Mouse (Mus musculus): ENCODE measurements around the gene Ptbp3. TPM values are rescaled to one million over a fixed set of nuclear protein-coding genes. Genes with fewer than 3 reads are reported as not detected.

Gene Ptbp3
- polyA plus RNA-seq, 1 experiment from 2014 or later, result 46.4 TPM

DNA sequence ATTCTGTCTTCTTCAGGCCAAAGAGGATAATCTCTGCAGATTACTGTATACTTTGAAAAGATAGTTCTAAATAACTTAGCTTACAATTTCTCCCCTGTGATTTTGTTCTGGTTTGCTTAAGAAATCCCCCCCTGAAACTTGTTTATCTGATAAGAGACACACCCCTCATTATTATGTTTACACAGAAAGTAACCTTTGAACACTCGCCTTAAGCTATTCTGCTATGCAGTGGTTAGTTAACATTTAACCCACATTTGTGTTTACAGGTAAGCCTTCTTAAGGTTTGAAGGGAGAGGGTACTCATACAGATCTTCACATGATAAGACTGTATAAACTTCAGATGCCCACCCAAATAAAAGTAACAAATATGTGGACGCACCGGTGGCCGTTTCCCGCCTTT is 3.7 kb upstream of the Ptbp3 start:
- Histone ChIP-seq H3K36me3 (no peaks in the 10 kb centered on the region), H3K4me3 (no peak overlapping the region), H3K9ac (no peak overlapping the region), H3K27ac (ENCODE audit: poor library complexity, severe bottlenecking) (no peak overlapping the region), H3K4me2 (no peak overlapping the region), H3K9me3 (replicated peaks) (no peaks in the 10 kb centered on the region), H3K27me3 (replicated peaks) (no peaks in the 10 kb centered on the region), H3K4me1 (replicated peaks) (no peaks in the 10 kb centered on the region)
- 90% methylated on average over 5 of the region's 5 CpGs for WGBS
- ATAC-seq (ENCODE audit: insufficient number of reproducible peaks, low FRiP score), result no peak

DNA sequence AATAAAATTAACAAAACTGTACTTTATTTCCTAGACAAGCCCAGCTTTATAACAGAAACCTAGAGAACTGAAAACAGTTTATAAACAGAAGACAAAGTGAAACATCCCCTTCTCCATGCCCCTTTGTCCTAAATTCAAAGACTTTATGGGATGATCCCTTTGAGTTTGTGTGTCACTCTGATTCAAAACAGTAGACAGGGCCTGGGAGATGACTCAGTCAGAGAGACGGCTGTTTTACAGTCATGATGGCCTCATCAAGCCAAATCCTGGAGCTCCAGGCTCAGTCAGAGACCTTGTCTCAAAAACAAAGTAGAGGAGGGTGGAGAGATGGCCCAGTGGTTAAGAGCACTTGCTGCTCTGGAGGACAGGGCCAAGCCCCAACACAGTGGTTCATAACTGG is 2.7 kb upstream of the Ptbp3 start:
- Histone ChIP-seq H3K9me3 (replicated peaks) (no peaks in the 10 kb centered on the region), H3K36me3 (no peaks in the 10 kb centered on the region), H3K4me3 (no peak overlapping the region), H3K4me2 (no peak overlapping the region), H3K27me3 (replicated peaks) (no peaks in the 10 kb centered on the region), H3K9ac (no peak overlapping the region), H3K27ac (ENCODE audit: poor library complexity, severe bottlenecking) (no peak overlapping the region), H3K4me1 (replicated peaks) (peaks cover 6% of the 10 kb centered on the region)
- 87% methylated on average over 1 of the region's 1 CpGs for WGBS
- no peak for ATAC-seq (ENCODE audit: insufficient number of reproducible peaks, low FRiP score)

DNA sequence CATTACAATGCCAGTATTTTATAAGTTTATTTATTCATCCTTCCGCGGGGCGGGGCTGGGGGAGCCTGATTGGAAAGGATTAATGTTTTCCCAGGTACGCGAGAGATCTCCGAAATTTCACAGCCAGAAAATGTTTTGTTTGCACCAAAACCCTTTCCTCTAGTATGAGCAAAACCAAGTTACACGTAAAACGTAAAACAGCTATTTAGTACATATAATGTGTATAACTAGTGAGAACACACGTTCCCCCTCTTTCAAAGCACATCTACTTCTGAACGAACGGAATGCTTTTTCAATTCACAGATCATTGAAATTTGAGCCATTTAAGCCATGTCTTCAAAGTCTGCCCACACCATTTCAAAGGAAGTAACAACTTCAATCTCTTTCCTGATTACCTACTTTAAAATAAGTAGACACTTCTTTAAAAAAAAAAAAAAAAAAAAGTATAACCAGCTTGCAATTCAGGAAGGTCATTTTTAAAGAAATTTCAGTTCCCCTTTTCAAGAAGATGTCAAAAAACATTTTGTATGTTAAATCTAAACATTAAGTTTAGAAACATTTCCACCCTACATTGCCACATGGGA is 905 bp upstream of the Ptbp3 start:
- WGBS, result 22% methylated on average over 11 of the region's 11 CpGs
- H3K9me3 ChIP-seq (replicated peaks), result no peaks in the 10 kb centered on the region
- peak overlapping the region; percentile 94 for H3K4me3 ChIP-seq
- H3K27me3 ChIP-seq (replicated peaks), result no peaks in the 10 kb centered on the region
- peak overlapping the region; percentile 89; the same call in 1 of the 2 replicates for H3K9ac ChIP-seq
- no peak for ATAC-seq (ENCODE audit: insufficient number of reproducible peaks, low FRiP score)
- peaks cover 10% of the 10 kb centered on the region for H3K4me1 ChIP-seq (replicated peaks)
- H3K27ac ChIP-seq (ENCODE audit: poor library complexity, severe bottlenecking), result peak overlapping the region; percentile 93; the same call in 1 of the 2 replicates
- H3K36me3 ChIP-seq, result no peaks in the 10 kb centered on the region
- H3K4me2 ChIP-seq, result peak overlapping the region; percentile 87

DNA sequence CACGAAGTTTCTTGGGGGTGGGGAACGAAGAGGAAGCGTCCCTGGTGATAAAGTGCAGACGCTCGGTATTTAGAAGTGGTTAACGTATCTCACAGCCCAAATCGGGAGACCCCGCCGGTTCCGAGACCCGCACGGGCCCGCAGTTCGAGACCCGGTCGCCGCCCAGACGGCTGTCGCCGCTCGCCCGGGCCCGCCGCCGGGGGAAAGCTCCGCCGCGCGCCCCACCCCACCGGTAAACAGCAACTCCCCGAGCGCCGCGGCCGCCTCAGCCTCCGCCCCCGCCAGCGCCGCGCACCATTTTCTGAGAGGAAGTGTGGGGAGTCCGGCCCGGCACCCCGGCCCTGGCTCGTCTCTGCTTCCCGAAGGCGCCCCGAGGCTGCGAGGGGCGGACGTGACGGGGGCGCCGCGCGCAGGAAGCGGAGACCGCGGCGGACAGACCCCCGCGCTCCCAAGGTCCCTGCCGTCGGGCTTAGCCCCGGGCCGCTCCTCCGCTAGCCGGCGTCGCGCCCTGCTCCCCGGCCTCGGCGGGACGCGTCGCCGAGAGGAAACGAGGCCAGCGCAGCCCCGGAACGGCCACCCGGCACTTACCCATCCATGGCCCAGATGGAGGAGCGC is 497 bp downstream of the Ptbp3 start:
- WGBS, result under 1% methylated on average over 70 of the region's 83 CpGs

DNA sequence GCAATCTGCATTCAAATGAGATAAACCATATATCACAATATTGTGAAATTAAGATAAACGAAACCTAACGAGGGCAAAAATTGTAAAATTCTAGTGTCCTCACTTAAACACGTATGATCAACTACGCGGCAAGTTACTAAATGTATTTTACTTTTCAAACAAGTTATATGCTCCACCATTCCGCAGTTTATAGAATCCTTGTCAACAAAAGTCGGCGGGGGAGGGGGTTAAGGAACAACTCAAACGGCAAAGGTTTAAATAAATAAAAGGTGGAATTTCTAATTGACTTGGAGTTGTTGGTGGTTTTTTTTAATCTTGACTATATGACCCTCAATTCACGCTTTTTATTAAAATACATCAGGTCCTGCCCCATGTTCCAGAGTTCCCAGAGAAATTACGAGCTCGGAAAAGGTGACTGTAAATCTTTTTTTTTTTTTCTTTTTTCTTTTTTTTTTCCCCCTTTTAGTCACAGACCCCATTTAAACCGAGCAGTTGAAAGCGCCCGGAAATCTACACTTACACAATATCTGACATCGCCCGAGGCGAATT is 1.1 kb downstream of the Ptbp3 start:
- Histone ChIP-seq H3K4me3 (peak overlapping the region; percentile 94), H3K27ac (ENCODE audit: poor library complexity, severe bottlenecking) (peak overlapping the region; percentile 95), H3K9me3 (replicated peaks) (no peaks in the 10 kb centered on the region), H3K27me3 (replicated peaks) (no peaks in the 10 kb centered on the region), H3K4me2 (peak overlapping the region; percentile 87), H3K4me1 (replicated peaks) (peaks cover 10% of the 10 kb centered on the region), H3K9ac (peak overlapping the region; percentile 95), H3K36me3 (no peaks in the 10 kb centered on the region)
- no peak for ATAC-seq (ENCODE audit: insufficient number of reproducible peaks, low FRiP score)
- 4% methylated on average over 18 of the region's 18 CpGs for WGBS

More for the DNA sequence above, 497 bp downstream of the Ptbp3 start:
- peak overlapping the region; percentile 94 for H3K4me3 ChIP-seq
- peak; percentile 84 for ATAC-seq (ENCODE audit: insufficient number of reproducible peaks, low FRiP score)
- no peaks in the 10 kb centered on the region for H3K9me3 ChIP-seq (replicated peaks)
- peak overlapping the region; percentile 95 for H3K27ac ChIP-seq (ENCODE audit: poor library complexity, severe bottlenecking)
- H3K27me3 ChIP-seq (replicated peaks), result no peaks in the 10 kb centered on the region
- H3K4me2 ChIP-seq, result peak overlapping the region; percentile 87
- H3K4me1 ChIP-seq (replicated peaks), result peaks cover 10% of the 10 kb centered on the region
- H3K9ac ChIP-seq, result peak overlapping the region; percentile 95
- no peaks in the 10 kb centered on the region for H3K36me3 ChIP-seq

DNA sequence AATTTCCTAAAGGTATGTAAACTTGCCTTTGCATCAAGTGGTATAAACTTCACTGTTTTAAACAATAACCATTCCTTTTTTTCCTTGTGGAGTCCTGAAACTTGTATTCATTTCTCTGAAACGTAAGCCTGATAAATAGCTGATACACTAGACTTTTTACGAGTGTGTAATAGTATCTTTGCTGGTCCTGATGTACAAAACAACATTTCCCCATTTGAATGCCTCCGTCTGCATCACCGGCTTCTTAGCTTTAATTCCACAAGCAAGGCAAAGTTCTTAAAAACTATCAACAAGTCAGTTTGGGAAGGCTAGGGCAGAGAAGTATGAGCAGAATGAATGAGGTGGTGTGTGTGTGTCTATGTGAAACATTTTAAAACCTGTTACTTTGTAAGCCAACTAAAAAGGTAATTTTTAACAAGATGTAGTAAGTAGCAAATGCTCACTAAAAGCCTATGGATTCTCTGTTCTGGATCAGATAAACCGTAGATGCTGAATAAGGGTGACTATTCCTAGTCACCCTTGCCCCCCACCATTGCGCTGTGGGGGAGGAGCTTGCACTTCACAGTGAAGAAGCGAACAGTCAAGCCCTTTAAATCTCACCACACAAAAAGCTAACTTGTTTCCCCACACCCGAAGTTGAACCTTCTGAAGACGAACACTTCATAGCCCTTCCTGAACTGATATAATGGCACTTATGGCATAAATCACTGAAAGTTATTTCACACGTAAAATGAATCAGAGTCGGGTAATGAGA is 1.9 kb downstream of the Ptbp3 start:
- H3K4me3 ChIP-seq, result peak overlapping the region; percentile 94
- no peak overlapping the region for H3K27ac ChIP-seq (ENCODE audit: poor library complexity, severe bottlenecking)
- 22% methylated on average over 11 of the region's 11 CpGs for WGBS
- ATAC-seq (ENCODE audit: insufficient number of reproducible peaks, low FRiP score), result no peak
- no peaks in the 10 kb centered on the region for H3K27me3 ChIP-seq (replicated peaks)
- H3K36me3 ChIP-seq, result no peaks in the 10 kb centered on the region
- H3K4me1 ChIP-seq (replicated peaks), result peaks cover 10% of the 10 kb centered on the region
- H3K4me2 ChIP-seq, result peak overlapping the region; percentile 87
- peak overlapping the region; percentile 60; the same call in 1 of the 2 replicates for H3K9ac ChIP-seq
- no peaks in the 10 kb centered on the region for H3K9me3 ChIP-seq (replicated peaks)

DNA sequence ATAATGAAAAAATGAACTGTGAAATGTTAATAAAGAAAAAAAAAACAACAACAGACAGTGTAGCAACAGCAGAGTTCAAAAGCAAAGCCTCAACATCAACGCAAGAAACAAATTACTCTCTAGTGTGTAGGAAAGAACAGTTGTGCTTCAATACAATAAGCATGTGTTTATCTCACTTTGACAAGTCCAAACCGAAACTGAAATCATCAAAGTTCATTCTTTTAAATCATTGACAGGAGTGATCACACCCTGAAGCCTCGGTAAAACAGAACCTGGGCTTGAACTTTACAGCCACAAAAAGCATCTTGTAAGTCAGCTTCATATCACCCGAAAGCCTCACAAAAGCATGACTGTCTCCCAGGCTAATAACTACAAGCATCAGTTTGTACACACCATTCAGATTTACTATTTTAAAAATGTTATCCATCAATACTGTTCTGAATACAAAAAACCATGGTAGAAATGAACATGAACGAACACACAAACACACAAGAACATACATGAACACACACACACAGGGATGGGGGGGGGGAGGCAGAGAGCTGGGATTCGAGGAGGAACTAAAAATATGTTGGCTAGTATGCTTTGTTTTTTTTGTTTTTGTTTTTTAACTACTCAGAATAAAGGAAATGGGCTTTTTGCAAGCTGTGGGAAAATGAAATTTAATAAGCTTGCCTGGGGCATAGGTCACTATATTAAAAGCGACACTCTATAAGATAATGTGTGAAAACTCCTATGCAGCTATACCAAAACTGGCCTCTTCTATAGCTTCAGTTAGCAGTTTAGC is 2.7 kb downstream of the Ptbp3 start:
- Histone ChIP-seq H3K4me1 (replicated peaks) (peaks cover 10% of the 10 kb centered on the region), H3K36me3 (no peaks in the 10 kb centered on the region), H3K4me2 (peak overlapping the region; percentile 41), H3K27me3 (replicated peaks) (no peaks in the 10 kb centered on the region), H3K9ac (no peak overlapping the region), H3K9me3 (replicated peaks) (no peaks in the 10 kb centered on the region), H3K27ac (ENCODE audit: poor library complexity, severe bottlenecking) (no peak overlapping the region), H3K4me3 (peak overlapping the region; percentile 6; the same call in 1 of the 2 replicates)
- ATAC-seq (ENCODE audit: insufficient number of reproducible peaks, low FRiP score), result no peak
- WGBS, result 61% methylated on average over 7 of the region's 7 CpGs

DNA sequence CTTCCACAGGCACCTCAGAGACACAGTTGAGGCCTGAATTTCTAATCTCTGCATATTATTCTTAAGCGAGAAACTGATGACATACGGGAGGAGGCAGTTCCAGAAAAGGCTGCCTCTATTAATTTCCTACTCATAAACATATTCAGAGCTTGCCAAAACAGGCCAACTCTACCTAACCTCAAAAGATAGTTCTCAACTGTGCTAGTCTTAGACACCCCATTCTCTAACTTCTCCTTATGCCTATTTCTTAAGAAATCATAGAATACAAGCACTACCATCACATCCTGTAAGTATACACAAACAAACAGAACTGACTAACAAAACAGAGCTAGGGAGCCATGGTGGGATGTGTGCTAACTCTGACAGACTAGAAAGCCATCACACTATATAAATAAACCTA is 4.5 kb downstream of the Ptbp3 start:
- Histone ChIP-seq H3K4me2 (no peak overlapping the region), H3K27ac (ENCODE audit: poor library complexity, severe bottlenecking) (no peak overlapping the region), H3K9me3 (replicated peaks) (no peaks in the 10 kb centered on the region), H3K9ac (no peak overlapping the region), H3K4me3 (no peak overlapping the region), H3K27me3 (replicated peaks) (no peaks in the 10 kb centered on the region), H3K36me3 (no peaks in the 10 kb centered on the region), H3K4me1 (replicated peaks) (peaks cover 10% of the 10 kb centered on the region)
- no peak for ATAC-seq (ENCODE audit: insufficient number of reproducible peaks, low FRiP score)
- 68% methylated on average over 2 of the region's 2 CpGs for WGBS

DNA sequence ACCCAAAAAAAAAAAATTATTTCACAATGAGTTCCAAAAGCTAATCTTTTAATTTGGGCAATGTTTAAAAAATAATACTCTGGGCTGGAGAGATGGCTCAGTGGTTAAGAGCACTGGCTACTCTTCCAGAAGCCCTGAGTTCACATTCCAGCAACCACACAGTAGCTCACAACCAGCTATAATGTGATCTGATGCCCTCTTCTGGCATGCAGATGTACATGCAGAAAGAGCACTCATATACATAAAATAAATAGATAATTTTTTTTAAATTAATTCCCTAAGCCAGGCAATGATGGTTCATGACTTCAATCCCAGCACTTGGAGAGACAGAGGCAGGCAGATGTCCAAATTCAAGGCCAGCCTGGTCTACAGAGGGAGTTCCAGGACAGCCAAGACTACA is 6.2 kb downstream of the Ptbp3 start:
- ATAC-seq (ENCODE audit: insufficient number of reproducible peaks, low FRiP score), result no peak
- no peaks in the 10 kb centered on the region for H3K9me3 ChIP-seq (replicated peaks)
- H3K4me2 ChIP-seq, result no peak overlapping the region
- H3K27ac ChIP-seq (ENCODE audit: poor library complexity, severe bottlenecking), result no peak overlapping the region
- no peaks in the 10 kb centered on the region for H3K36me3 ChIP-seq
- no peaks in the 10 kb centered on the region for H3K27me3 ChIP-seq (replicated peaks)
- no peak overlapping the region for H3K9ac ChIP-seq
- no peak overlapping the region for H3K4me3 ChIP-seq
- peaks cover 10% of the 10 kb centered on the region for H3K4me1 ChIP-seq (replicated peaks)

DNA sequence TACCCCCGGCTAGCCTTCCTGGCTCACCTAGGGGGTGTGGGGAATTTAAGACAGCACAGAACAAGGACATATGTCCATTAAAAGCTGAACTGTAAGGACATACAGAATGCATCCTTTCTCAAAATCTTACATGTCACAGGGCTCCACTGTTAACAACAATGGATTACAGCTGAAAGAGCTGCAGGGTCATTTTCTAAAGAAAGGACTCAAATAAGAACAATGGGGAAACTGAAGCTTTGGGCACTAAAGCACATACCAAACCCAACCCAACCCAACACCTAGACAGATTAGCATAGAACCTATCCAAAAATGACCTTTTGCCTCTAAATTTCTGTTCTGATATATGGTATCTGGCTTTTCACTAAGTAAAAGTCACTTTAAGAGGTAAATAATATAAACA is 12.9 kb downstream of the Ptbp3 start:
- ATAC-seq (ENCODE audit: insufficient number of reproducible peaks, low FRiP score), result no peak
- 95% methylated on average over 1 of the region's 1 CpGs for WGBS
- Histone ChIP-seq H3K4me1 (replicated peaks) (peaks cover 3% of the 10 kb centered on the region; the same call in 1 of the 2 replicates), H3K27ac (ENCODE audit: poor library complexity, severe bottlenecking) (no peak overlapping the region), H3K4me3 (no peak overlapping the region), H3K36me3 (no peaks in the 10 kb centered on the region), H3K4me2 (no peak overlapping the region), H3K27me3 (replicated peaks) (no peaks in the 10 kb centered on the region), H3K9me3 (replicated peaks) (no peaks in the 10 kb centered on the region), H3K9ac (no peak overlapping the region)

DNA sequence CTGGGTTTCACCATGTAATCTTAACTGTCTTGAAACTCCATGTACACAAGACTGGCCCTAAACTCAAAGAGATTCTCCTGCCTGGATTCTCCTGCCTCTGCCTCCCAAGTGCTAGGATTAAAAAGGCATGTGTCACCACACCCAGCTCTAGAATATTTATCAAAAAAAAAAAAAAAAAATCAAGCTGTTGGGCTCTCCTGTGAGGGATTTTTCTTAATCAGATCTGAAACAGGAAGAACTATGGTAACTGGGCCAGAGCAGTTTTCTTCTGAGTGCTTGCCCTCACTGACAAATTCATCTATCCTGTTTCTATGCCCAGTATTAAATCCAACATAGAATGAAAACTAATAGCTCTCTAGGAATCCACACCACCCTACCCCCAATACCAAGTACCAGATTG is 13.5 kb downstream of the Ptbp3 start:
- Histone ChIP-seq H3K36me3 (no peaks in the 10 kb centered on the region), H3K4me1 (replicated peaks) (peaks cover 5% of the 10 kb centered on the region; the same call in 1 of the 2 replicates), H3K9ac (no peak overlapping the region), H3K9me3 (replicated peaks) (no peaks in the 10 kb centered on the region), H3K4me3 (no peak overlapping the region), H3K4me2 (no peak overlapping the region), H3K27ac (ENCODE audit: poor library complexity, severe bottlenecking) (no peak overlapping the region), H3K27me3 (replicated peaks) (no peaks in the 10 kb centered on the region)
- no peak for ATAC-seq (ENCODE audit: insufficient number of reproducible peaks, low FRiP score)

All from heart, embryonic 12.5 days (tissue).